23 mouse cellular contexts compared by ENCODE assay signal in the genomic region with DNA sequence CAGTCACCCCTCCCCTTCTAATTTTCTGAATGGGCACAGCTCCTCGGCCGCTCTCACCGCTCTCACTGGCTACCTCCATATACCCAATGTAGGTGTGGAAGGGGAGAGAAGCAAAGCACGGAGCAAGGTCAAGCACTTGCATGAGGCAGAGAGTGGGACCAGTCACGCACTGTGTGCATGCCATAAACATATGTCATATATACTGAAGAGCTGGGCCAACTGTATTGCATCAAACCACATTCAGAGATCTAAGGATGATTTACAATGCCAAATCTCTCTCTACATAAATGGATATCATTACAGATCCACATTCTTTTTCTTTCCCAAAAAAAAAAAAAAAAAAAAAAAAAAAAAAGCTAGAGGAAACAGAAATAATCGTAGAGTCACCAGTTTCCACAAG. TPM values are rescaled to one million over a fixed set of nuclear protein-coding genes. Genes with fewer than 3 reads are reported as not detected.
DNase-seq lines count a peak whose midpoint lies in the region; ATAC-seq and TF ChIP-seq lines count a peak whose summit lies in the region.
"Had no signal": no experiment of that assay in that cellular context is flagged by ENCODE, and none has a peak within 500 bp of the region (broad histone marks: within the 10 kb centered on the region; RNA-seq: fewer than 3 reads in every experiment).

No protein-coding gene starts in this region.

- no peak for TF ChIP-seq POLR2A in embryonic fibroblast, embryonic 13.5 days (IDR thresholded peaks at IDR 0.05; ENCODE audit: low read depth, low read length)

- no peak overlapping the region for H3K4me3 ChIP-seq in forebrain, embryonic 15.5 days
- H3K4me3 ChIP-seq in forebrain, postnatal 0 days (ENCODE audit: low read depth, low read length): no peak overlapping the region
- no peak overlapping the region for H3K4me3 ChIP-seq in midbrain, embryonic 11.5 days (ENCODE audit: low read depth, low read length)
- no peak overlapping the region for H3K4me3 ChIP-seq in midbrain, embryonic 14.5 days (replicated peaks; ENCODE audit: low read depth, low read length)
- H3K4me3 ChIP-seq in embryonic fibroblast, embryonic 13.5 days (ENCODE audit: insufficient read depth, low read length): no peak overlapping the region
- H3K4me3 ChIP-seq: embryonic facial prominence, embryonic 10.5 days; embryonic facial prominence, embryonic 12.5 days; erythroblast, embryonic 14.5 days; forebrain, embryonic 10.5 days; forebrain, embryonic 12.5 days had no signal

- no peak overlapping the region for H3K4me2 ChIP-seq in forebrain, embryonic 15.5 days (replicated peaks)
- H3K4me2 ChIP-seq in forebrain, postnatal 0 days (ENCODE audit: low read depth): no peak overlapping the region
- H3K4me2 ChIP-seq in midbrain, embryonic 11.5 days: no peak overlapping the region
- no peak overlapping the region for H3K4me2 ChIP-seq in midbrain, embryonic 14.5 days (ENCODE audit: low read length)
- H3K4me2 ChIP-seq: embryonic facial prominence, embryonic 12.5 days; forebrain, embryonic 12.5 days had no signal

- TF ChIP-seq CTCF in forebrain, postnatal 0 days (IDR thresholded peaks at IDR 0.05; ENCODE audit: low read depth): no peak
- TF ChIP-seq CTCF in embryonic fibroblast, embryonic 13.5 days (IDR thresholded peaks at IDR 0.05; ENCODE audit: borderline replicate concordance, insufficient read depth, low read length): no peak

- H3K27ac ChIP-seq in forebrain, embryonic 15.5 days (replicated peaks): no peak overlapping the region
- no peak overlapping the region for H3K27ac ChIP-seq in forebrain, postnatal 0 days (ENCODE audit: low read depth, low read length)
- no peak overlapping the region for H3K27ac ChIP-seq in midbrain, embryonic 11.5 days (ENCODE audit: low read depth, low read length)
- no peak overlapping the region for H3K27ac ChIP-seq in midbrain, embryonic 14.5 days (replicated peaks; ENCODE audit: low read depth, low read length)
- peak overlapping the region; percentile 92 for H3K27ac ChIP-seq in embryonic fibroblast, embryonic 13.5 days (ENCODE audit: insufficient read depth, low read length)
- H3K27ac ChIP-seq: embryonic facial prominence, embryonic 10.5 days; embryonic facial prominence, embryonic 12.5 days; forebrain, embryonic 10.5 days; forebrain, embryonic 12.5 days had no signal

- no peaks in the 10 kb centered on the region for H3K4me1 ChIP-seq in forebrain, embryonic 15.5 days
- no peaks in the 10 kb centered on the region for H3K4me1 ChIP-seq in forebrain, postnatal 0 days (ENCODE audit: insufficient read depth)
- no peaks in the 10 kb centered on the region for H3K4me1 ChIP-seq in midbrain, embryonic 11.5 days (ENCODE audit: control insufficient read depth, insufficient read depth, low read length)
- H3K4me1 ChIP-seq in midbrain, embryonic 14.5 days (ENCODE audit: control insufficient read depth, insufficient read depth, low read length): no peaks in the 10 kb centered on the region
- H3K4me1 ChIP-seq in embryonic fibroblast, embryonic 13.5 days (ENCODE audit: control insufficient read depth, insufficient read depth, low read length): peaks cover 29% of the 10 kb centered on the region
- H3K4me1 ChIP-seq: forebrain, embryonic 12.5 days had no signal

- H3K27me3 ChIP-seq in forebrain, embryonic 15.5 days: no peaks in the 10 kb centered on the region
- no peaks in the 10 kb centered on the region for H3K27me3 ChIP-seq in forebrain, postnatal 0 days (ENCODE audit: insufficient read depth, low read length)
- no peaks in the 10 kb centered on the region for H3K27me3 ChIP-seq in midbrain, embryonic 11.5 days (ENCODE audit: control insufficient read depth, insufficient read depth, low read length)
- no peaks in the 10 kb centered on the region for H3K27me3 ChIP-seq in midbrain, embryonic 14.5 days (ENCODE audit: control insufficient read depth, insufficient read depth, low read length)
- H3K27me3 ChIP-seq: embryonic facial prominence, embryonic 12.5 days; Patski had no signal

- no peak for DNase-seq in forebrain, postnatal 0 days
- DNase-seq in midbrain, embryonic 11.5 days (ENCODE audit: low spot score, missing footprints): peak; percentile 41
- no peak for DNase-seq in midbrain, embryonic 14.5 days
- DNase-seq in spleen, postnatal 4 days (ENCODE audit: low spot score in 2 of 2): no peak
- DNase-seq: adrenal gland, adult 8-10 months; adrenal gland, postnatal 14 days; adrenal gland, postnatal 36 days; cerebellum, adult 11-12 months; cerebellum, adult 2 months; cerebellum, adult 9-10 months; cerebellum, postnatal 10 days; cerebellum, postnatal 25 days had no signal

- 86% methylated on average over 6 of the region's 6 CpGs for WGBS in forebrain, embryonic 15.5 days
- 85% methylated on average over 6 of the region's 6 CpGs for WGBS in forebrain, postnatal 0 days
- 83% methylated on average over 6 of the region's 6 CpGs for WGBS in midbrain, embryonic 11.5 days
- WGBS in midbrain, embryonic 14.5 days: 83% methylated on average over 6 of the region's 6 CpGs

- H3K36me3 ChIP-seq in forebrain, embryonic 15.5 days: no peaks in the 10 kb centered on the region
- no peaks in the 10 kb centered on the region for H3K36me3 ChIP-seq in forebrain, postnatal 0 days (ENCODE audit: insufficient read depth)
- H3K36me3 ChIP-seq in midbrain, embryonic 11.5 days (ENCODE audit: control insufficient read depth, insufficient read depth, low read length): no peaks in the 10 kb centered on the region; the same call in 1 of the 2 replicates
- 0 out of 2 replicates have a peak, but pooled peaks cover 5% of the 10 kb centered on the region for H3K36me3 ChIP-seq in midbrain, embryonic 14.5 days (ENCODE audit: control insufficient read depth, insufficient read depth, low read length)

- no peaks in the 10 kb centered on the region for H3K9me3 ChIP-seq in forebrain, embryonic 15.5 days
- H3K9me3 ChIP-seq in forebrain, postnatal 0 days (ENCODE audit: low read length): no peaks in the 10 kb centered on the region
- no peaks in the 10 kb centered on the region for H3K9me3 ChIP-seq in midbrain, embryonic 11.5 days (ENCODE audit: control insufficient read depth, low read length)
- H3K9me3 ChIP-seq in midbrain, embryonic 14.5 days (ENCODE audit: control insufficient read depth, low read length): no peaks in the 10 kb centered on the region
- H3K9me3 ChIP-seq: embryonic facial prominence, embryonic 10.5 days; embryonic facial prominence, embryonic 12.5 days; forebrain, embryonic 10.5 days; forebrain, embryonic 12.5 days had no signal

- ATAC-seq in forebrain, embryonic 15.5 days (replicated peaks): 0 out of 2 replicates have a peak, but pooled peaks have one; percentile 46
- no peak for ATAC-seq in forebrain, postnatal 0 days
- no peak for ATAC-seq in midbrain, embryonic 11.5 days (ENCODE audit: low FRiP score)
- ATAC-seq in midbrain, embryonic 14.5 days (ENCODE audit: low FRiP score, low TSS enrichment): no peak
- ATAC-seq: activated CD4-positive, CD25-positive, alpha-beta regulatory T cell, adult 4 months; forebrain, embryonic 14.5 days; Patski had no signal

- H3K9ac ChIP-seq in forebrain, embryonic 15.5 days (replicated peaks): no peak overlapping the region
- H3K9ac ChIP-seq in forebrain, postnatal 0 days: no peak overlapping the region
- no peak overlapping the region for H3K9ac ChIP-seq in midbrain, embryonic 11.5 days (ENCODE audit: low read length)
- H3K9ac ChIP-seq in midbrain, embryonic 14.5 days (replicated peaks; ENCODE audit: low read length): no peak overlapping the region
- H3K9ac ChIP-seq: embryonic facial prominence, embryonic 12.5 days; forebrain, embryonic 12.5 days had no signal

RNA-seq across cellular contexts. Expression of a gene that starts 9.1 kb away (rescaled TPM):
- 26.2 and 29.2 TPM in 2 replicates for polyA plus RNA-seq in forebrain, embryonic 15.5 days (2015; fragmentation: Nextera tagmentation; extraction: Ambion mirVana)
- 30.2 and 36.9 TPM in 2 replicates for total RNA-seq in forebrain, postnatal 0 days (2014; rRNA removed)
- polyA plus RNA-seq in forebrain, postnatal 0 days (2015; fragmentation: Nextera tagmentation; extraction: Ambion mirVana): 28.2 and 32.1 TPM in 2 replicates
- polyA plus RNA-seq in midbrain, embryonic 11.5 days (2014; fragmentation: Nextera tagmentation; extraction: Ambion mirVana): 54.2 and 62.9 TPM in 2 replicates
- 30.1 and 43.6 TPM in 2 replicates for polyA plus RNA-seq in midbrain, embryonic 14.5 days (2014; fragmentation: Nextera tagmentation; extraction: Ambion mirVana)
- 114 and 127 TPM in 2 replicates for polyA plus RNA-seq in embryonic fibroblast, embryonic 13.5 days (2011; ENCODE audit: insufficient read length, low read depth, missing spikeins)
- total RNA-seq: MEL had no signal
